Mouse (Mus musculus) intestine, embryonic 14.5 days (tissue): ENCODE data around the gene Dlst. TPM values are rescaled to one million over a fixed set of nuclear protein-coding genes. Genes with fewer than 3 reads are reported as not detected.
A peak's percentile ranks its signal among the peaks of the same experiment; 100 is the strongest.

Experiments
- ATAC-seq: fragments of 200-750 bp; cut with Nextera tagmentation; replicated peaks from 2 replicates; pipeline ENCODE4 v1.8.0; 2017; ENCODE audit warnings: low read depth, moderate number of reproducible peaks, moderate TSS enrichment, moderate library complexity; ENCODE audit not compliant: low FRiP score, low TSS enrichment
- DNase-seq: peaks from one replicate; pipeline ENCODE4 v3.0.0-alpha.2; 2018; ENCODE audit warnings: low spot score
- H3K27ac ChIP-seq: fragments of 300-500 bp; sonication (generic); 2 replicates; pipeline ENCODE4 v1.5.1; 2014; ENCODE audit warnings: low read depth, mild to moderate bottlenecking, control low read depth
- H3K27me3 ChIP-seq: fragments of 300-500 bp; sonication (generic); replicated peaks from 2 replicates; pipeline ENCODE4 v1.6.1; 2014; ENCODE audit warnings: low read length, control low read depth; ENCODE audit not compliant: control insufficient read depth, insufficient read depth
- H3K36me3 ChIP-seq: fragments of 300-500 bp; sonication (generic); 2 replicates; pipeline ENCODE4 v1.6.1; 2014; ENCODE audit warnings: low read length, control low read depth; ENCODE audit not compliant: control insufficient read depth, insufficient read depth
- H3K4me1 ChIP-seq: fragments of 300-500 bp; sonication (generic); replicated peaks from 2 replicates; pipeline ENCODE4 v1.6.1; 2014; ENCODE audit warnings: low read length, control low read depth, mixed read lengths; ENCODE audit not compliant: control insufficient read depth, insufficient read depth
- H3K4me2 ChIP-seq: fragments of 300-500 bp; sonication (generic); 2 replicates; pipeline ENCODE4 v1.6.1; 2014; ENCODE audit warnings: low read length
- H3K4me3 ChIP-seq: fragments of 300-500 bp; sonication (generic); 2 replicates; pipeline ENCODE4 v1.5.1; 2014; ENCODE audit warnings: low read depth, low read length, control low read depth, mixed read lengths
- H3K9ac ChIP-seq: fragments of 300-500 bp; sonication (generic); 2 replicates; pipeline ENCODE4 v1.6.1; 2014; ENCODE audit warnings: mild to moderate bottlenecking, low read length
- H3K9me3 ChIP-seq: fragments of 300-500 bp; sonication (generic); 2 replicates; pipeline ENCODE4 v1.6.1; 2016; ENCODE audit warnings: low read length, control low read depth; ENCODE audit not compliant: control insufficient read depth
- WGBS: fragments of 180-500 bp; shearing (Covaris S2); extraction: QIAGEN DNeasy Blood & Tissue Kit; methylation state at CpG from one replicate; pipeline ENCODE4 v1.1.7; 2014; 5-methylcytosine and 5-hydroxymethylcytosine counted together
- polyA plus RNA-seq: library from polyadenylated mRNA; unstranded; fragments of >200 nt; fragmentation: Nextera tagmentation; extraction: Ambion mirVana; gene quantifications from 2 replicates; pipeline ENCODE4 v1.2.1, GENCODE M21; 2014

Dlst gene
- polyA plus RNA-seq, 1 experiment from 2014 or later, result 110 TPM

GRCm38 (mm10) chr12:85166631-85167030, 56.0 kb downstream of the Dlst start:
- no peak overlapping the region for H3K9ac ChIP-seq
- no peak overlapping the region for H3K4me3 ChIP-seq
- no peak for ATAC-seq
- H3K36me3 ChIP-seq, result peaks cover 17% of the 10 kb centered on the region
- H3K9me3 ChIP-seq, result no peaks in the 10 kb centered on the region
- H3K4me1 ChIP-seq, result 0 out of 2 replicates have a peak, but pooled peaks cover 3% of the 10 kb centered on the region
- no peaks in the 10 kb centered on the region for H3K27me3 ChIP-seq
- H3K4me2 ChIP-seq, result no peak overlapping the region
- H3K27ac ChIP-seq, result no peak overlapping the region
- no peak for DNase-seq
- 85% methylated on average over 9 of the region's 9 CpGs for WGBS

DNA sequence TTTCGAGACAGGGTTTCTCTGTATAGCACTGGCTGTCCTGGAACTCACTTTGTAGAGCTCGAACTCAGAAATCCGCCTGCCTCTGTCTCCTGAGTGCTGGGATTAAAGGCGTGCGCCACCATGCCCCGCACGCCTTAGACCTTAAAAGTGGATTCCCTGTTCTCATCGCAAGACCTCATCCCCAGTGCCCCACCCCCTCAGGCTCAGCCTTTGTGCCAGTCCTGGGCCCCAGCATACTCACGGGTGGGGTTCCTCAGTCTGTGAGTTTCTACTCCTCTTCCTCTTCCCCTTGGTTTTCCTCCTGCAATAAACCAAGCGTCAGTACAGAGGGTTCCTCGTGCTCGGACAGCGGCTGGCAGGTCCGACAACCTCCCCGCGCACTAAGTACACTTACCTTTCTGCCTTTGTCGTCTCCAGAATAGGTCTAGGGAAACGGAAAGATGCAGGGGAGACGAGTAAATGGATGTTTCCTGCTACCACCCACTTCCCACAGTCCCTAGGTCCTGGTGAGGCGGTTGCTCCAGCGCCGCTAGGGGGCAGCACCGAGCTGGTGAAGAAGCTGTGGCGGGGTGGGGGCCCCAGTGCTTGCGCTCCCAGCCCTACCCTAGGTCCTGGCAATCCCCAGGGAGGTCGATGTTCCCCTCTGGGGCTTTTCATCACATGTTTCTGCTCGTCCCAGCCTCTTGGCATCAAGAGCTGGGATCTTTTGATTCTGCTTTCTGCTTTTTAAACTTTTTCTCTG, 58.7 kb downstream of the Dlst start:
- ATAC-seq (peak; percentile 73), DNase-seq (peak; percentile 93)
- no peak overlapping the region for H3K4me3 ChIP-seq
- peak overlapping the region; percentile 27 for H3K4me2 ChIP-seq
- H3K9me3 ChIP-seq, result no peaks in the 10 kb centered on the region
- H3K9ac ChIP-seq, result no peak overlapping the region
- H3K27me3 ChIP-seq, result no peaks in the 10 kb centered on the region
- peaks cover 9% of the 10 kb centered on the region; the same call in 1 of the 2 replicates for H3K4me1 ChIP-seq
- H3K36me3 ChIP-seq, result peaks cover 23% of the 10 kb centered on the region
- no peak overlapping the region for H3K27ac ChIP-seq
- WGBS, result 33% methylated on average over 27 of the region's 27 CpGs

DNA sequence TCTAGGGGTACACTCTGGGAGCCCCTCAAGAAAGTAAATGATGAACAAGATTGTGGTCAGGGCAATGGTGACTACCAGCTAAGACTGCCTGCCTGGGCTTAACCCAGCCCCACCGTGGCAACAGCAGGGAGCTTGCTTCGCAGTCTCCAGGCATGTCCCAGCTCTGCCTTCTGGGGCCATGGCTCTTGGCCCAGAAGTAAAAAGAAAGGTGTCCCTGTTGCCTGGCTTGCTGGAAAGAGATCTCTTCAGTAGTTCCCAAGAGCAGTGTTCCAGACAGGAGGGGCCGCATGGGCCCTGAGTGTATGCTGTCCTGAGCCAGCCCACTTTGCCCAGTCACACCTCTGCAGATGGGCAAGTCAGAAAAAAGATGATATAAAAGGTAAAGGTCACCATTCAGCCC, 59.2 kb downstream of the Dlst start:
- Histone ChIP-seq H3K4me1 (peaks cover 9% of the 10 kb centered on the region; the same call in 1 of the 2 replicates), H3K27me3 (no peaks in the 10 kb centered on the region), H3K36me3 (peaks cover 23% of the 10 kb centered on the region), H3K4me2 (no peak overlapping the region), H3K9ac (no peak overlapping the region), H3K4me3 (no peak overlapping the region), H3K27ac (no peak overlapping the region), H3K9me3 (no peaks in the 10 kb centered on the region)
- no peak for ATAC-seq
- 71% methylated on average over 3 of the region's 3 CpGs for WGBS
- DNase-seq, result no peak

DNA sequence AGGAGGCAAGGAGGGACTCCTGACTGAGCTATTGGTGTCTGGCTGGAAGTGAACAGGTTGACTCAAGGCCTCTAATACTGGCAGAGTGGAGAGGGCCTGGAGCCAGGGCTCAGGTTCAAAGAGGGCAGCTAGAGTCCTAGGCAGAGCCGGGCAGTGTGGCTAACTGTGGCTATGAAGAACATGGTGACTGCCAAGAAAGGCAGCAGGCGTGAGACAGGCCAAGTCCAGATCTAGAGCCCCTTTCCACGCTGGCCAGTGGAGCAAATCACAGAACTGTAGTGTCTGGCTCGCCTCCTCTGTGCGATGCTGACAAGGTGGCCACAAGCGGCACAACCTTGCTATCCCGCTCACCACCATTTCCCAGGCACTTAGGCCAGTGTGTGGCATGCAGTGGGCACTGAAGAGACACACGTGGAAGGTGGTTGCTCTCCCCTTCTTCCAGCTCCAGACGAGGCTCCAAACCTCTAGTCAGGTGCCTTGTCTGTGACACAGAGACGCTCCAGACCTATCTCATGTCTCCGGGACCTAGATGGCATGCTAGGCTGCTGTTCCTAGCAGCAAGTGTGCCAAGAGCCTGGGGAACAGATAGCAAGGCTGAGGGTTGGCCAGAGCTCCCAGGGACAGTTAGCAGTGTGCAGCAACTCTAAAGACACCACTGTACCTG, 59.8 kb downstream of the Dlst start:
- H3K9ac ChIP-seq, result no peak overlapping the region
- H3K9me3 ChIP-seq, result no peaks in the 10 kb centered on the region
- no peak for ATAC-seq
- WGBS, result 88% methylated on average over 11 of the region's 11 CpGs
- H3K4me1 ChIP-seq, result peaks cover 12% of the 10 kb centered on the region
- H3K27ac ChIP-seq, result no peak overlapping the region
- H3K4me3 ChIP-seq, result no peak overlapping the region
- H3K4me2 ChIP-seq, result no peak overlapping the region
- H3K27me3 ChIP-seq, result no peaks in the 10 kb centered on the region
- peaks cover 23% of the 10 kb centered on the region for H3K36me3 ChIP-seq
- no peak for DNase-seq

GRCm38 (mm10) chr12:85170948-85171307, 60.3 kb downstream of the Dlst start:
- ATAC-seq, result no peak
- H3K9ac ChIP-seq, result no peak overlapping the region
- no peak overlapping the region for H3K4me2 ChIP-seq

DNA sequence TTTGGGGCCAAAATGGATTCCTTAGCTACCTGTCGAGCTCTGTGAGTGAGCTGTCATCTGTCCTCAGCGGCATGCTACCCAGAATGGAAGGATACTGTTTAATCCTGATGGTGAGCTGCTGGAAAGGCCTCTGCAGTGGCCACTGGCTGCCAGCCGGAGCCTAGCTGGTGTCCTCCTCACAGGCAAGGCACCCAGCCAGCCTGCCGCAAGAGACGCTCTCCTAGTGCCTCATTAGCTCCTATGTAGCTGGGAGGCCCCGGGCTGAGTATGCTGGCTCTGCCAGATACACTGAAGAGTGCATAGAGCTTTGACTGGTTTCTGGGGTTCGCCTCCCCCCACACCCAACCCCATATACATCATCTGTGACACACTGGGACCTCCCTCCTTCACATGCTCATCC, 63.4 kb downstream of the Dlst start:
- DNase-seq (no peak), ATAC-seq (no peak)
- peaks cover 30% of the 10 kb centered on the region for H3K4me1 ChIP-seq
- H3K27me3 ChIP-seq, result no peaks in the 10 kb centered on the region
- no peak overlapping the region for H3K27ac ChIP-seq
- no peak overlapping the region for H3K4me3 ChIP-seq
- no peak overlapping the region for H3K4me2 ChIP-seq
- H3K36me3 ChIP-seq, result peaks cover 10% of the 10 kb centered on the region; the same call in 1 of the 2 replicates
- H3K9me3 ChIP-seq, result no peaks in the 10 kb centered on the region
- 53% methylated on average over 7 of the region's 7 CpGs for WGBS
- H3K9ac ChIP-seq, result no peak overlapping the region

More at GRCm38 (mm10) chr12:85170948-85171307, 60.3 kb downstream of the Dlst start:
- no peaks in the 10 kb centered on the region for H3K9me3 ChIP-seq
- no peak overlapping the region for H3K27ac ChIP-seq
- 70% methylated on average over 3 of the region's 3 CpGs for whole genome bisulfite sequencing
- H3K36me3 ChIP-seq, result peaks cover 20% of the 10 kb centered on the region
- H3K4me3 ChIP-seq, result no peak overlapping the region
- DNase-seq, result no peak
- no peaks in the 10 kb centered on the region for H3K27me3 ChIP-seq
- peaks cover 16% of the 10 kb centered on the region for H3K4me1 ChIP-seq

GRCm38 (mm10) chr12:85175087-85175675, 64.5 kb downstream of the Dlst start:
- Histone ChIP-seq H3K9me3 (no peaks in the 10 kb centered on the region), H3K4me2 (peak overlapping the region; percentile 68), H3K36me3 (peaks cover 7% of the 10 kb centered on the region; the same call in 1 of the 2 replicates), H3K4me3 (peak overlapping the region; percentile 41), H3K27ac (peak overlapping the region; percentile 44; the same call in 1 of the 2 replicates), H3K27me3 (no peaks in the 10 kb centered on the region), H3K4me1 (peaks cover 27% of the 10 kb centered on the region), H3K9ac (peak overlapping the region; percentile 14)
- ATAC-seq, result peak; percentile 13; the same call in 1 of the 2 replicates
- DNase-seq, result no peak
- WGBS, result 31% methylated on average over 16 of the region's 16 CpGs

DNA sequence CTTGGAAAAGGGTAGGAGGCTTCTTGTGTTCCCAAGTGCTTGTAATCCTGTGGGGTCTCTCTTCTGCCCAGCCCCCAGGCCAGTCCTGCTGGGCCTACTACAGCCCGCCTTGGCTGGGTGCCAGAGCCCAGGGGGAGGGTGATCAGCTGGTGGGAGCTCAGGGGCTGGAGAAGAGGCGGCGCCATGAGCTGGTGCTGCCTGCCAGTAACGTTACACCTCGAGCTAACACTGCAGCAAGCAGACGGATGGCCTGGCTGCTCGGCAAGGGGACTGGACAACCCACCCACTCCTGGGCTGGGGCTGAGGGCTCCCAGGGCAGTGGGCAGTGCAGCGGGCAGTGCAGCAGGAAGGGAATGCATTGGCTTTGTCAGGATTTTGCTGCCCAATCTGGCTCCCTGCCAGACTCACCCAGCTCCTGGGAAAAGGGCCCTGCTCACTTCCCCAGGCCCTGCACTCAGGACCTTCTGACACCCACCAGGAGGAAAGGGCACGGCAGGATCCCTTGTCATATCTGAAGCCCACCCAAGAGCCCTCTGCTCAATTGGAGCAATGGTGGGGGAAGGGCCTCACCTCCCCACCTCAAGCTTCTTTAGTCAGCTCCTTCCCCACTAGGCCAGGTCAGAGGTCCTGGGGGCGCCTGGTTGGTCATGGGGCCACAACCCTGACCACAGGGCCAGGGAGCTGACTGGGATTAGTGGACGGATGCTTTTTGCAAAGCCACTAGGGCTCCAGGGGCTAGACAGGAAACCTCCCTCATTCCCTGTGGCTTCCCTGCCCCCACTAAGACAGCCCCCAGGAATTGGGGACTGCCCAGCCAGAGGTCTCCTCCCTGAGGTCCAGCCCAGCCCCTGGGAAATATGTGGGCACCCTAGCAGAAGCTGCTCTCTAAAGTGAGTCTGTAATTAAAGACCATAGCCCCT, 65.6 kb downstream of the Dlst start:
- Histone ChIP-seq H3K4me2 (peak overlapping the region; percentile 68), H3K27ac (no peak overlapping the region), H3K27me3 (no peaks in the 10 kb centered on the region), H3K36me3 (peaks cover 6% of the 10 kb centered on the region; the same call in 1 of the 2 replicates), H3K4me3 (peak overlapping the region; percentile 41), H3K9ac (peak overlapping the region; percentile 27), H3K4me1 (peaks cover 28% of the 10 kb centered on the region), H3K9me3 (no peaks in the 10 kb centered on the region)
- peak; percentile 87 for DNase-seq
- peak; percentile 33 for ATAC-seq
- 19% methylated on average over 11 of the region's 11 CpGs for WGBS
